Mouse (Mus musculus): Measurements from ENCODE around the gene Nos1ap.

DNA sequence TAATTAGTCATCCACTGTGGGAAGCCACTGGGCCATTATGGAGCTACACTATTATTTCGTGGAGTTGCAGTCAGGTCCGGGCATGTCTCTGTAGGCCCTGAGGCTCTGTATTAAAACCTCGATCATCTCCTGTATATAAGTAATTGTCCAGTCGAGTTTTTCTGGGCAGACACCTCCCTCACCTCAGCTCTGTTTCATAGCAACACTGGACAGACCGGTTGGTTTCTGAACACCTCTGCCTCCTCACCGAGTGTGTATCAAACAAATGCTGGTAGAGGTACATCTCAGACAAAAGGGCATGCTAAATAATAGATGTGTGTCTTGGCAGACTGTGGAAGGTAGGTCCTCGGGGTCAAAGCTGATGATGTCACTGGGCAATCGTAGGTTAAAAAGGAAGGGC, 182.7 kb downstream of the Nos1ap start:
- TF ChIP-seq POLR2A (IDR thresholded peaks at IDR 0.05; ENCODE audit: borderline replicate concordance, low read depth, low read length) = no peak
- TF ChIP-seq CTCF (IDR thresholded peaks at IDR 0.05; ENCODE audit: low read depth, low read length) = no peak
